Mouse (Mus musculus): Measurements from ENCODE around the gene Prep. TPM values are rescaled to one million over a fixed set of nuclear protein-coding genes. Genes with fewer than 3 reads are reported as not detected.

The Prep gene
- polyA plus RNA-seq (2015; fragmentation: Nextera tagmentation; extraction: Ambion mirVana) = 24.1 and 26.1 TPM in 2 replicates

GRCm38 (mm10) chr10:45066931-45067308, at the start of gene Prep:
TSS of gene Prep (plus strand) at chr10:45067203.
- peak within 1 kb of the TSS; percentile 84 for H3K27ac ChIP-seq (replicated peaks)
- 0 out of 2 replicates have a peak, but pooled peaks cover under 1% of the 10 kb centered on the region for H3K36me3 ChIP-seq
- peak within 1 kb of the TSS; percentile 91 for H3K9ac ChIP-seq (replicated peaks)
- peak within 1 kb of the TSS; percentile 71 for H3K4me2 ChIP-seq
- H3K4me1 ChIP-seq = peaks cover 33% of the 10 kb centered on the region
- peak within 1 kb of the TSS; percentile 98 for H3K4me3 ChIP-seq (replicated peaks)
- under 1% methylated on average over 16 of the region's 57 CpGs for WGBS
- peak; percentile 95 for ATAC-seq (ENCODE audit: low FRiP score)
- H3K9me3 ChIP-seq (replicated peaks) = no peaks in the 10 kb centered on the region
- H3K27me3 ChIP-seq (replicated peaks) = no peaks in the 10 kb centered on the region

DNA sequence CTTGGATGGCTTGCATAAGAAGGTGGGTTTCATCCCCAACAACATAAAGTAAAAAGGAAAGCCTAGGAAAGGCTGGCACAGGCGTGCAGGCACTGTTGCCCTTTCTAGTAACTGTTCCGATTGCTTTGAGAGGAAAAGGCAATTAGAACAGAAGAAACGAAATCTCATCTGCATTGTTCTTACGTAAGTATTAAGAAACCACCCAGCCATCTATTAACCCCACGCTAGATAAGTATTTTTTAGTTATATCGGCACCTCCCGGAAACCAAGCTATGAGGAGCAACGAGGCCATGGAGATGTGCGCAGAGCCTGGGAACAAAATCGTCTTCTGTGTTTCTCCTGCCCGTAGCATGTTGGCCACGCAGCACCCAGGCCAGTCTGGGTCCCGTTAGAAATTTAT, 49.7 kb upstream of the Prep start:
- no peaks in the 10 kb centered on the region for H3K27me3 ChIP-seq (replicated peaks)
- no peak overlapping the region for H3K27ac ChIP-seq (replicated peaks)
- H3K4me1 ChIP-seq = no peaks in the 10 kb centered on the region
- no peak overlapping the region for H3K9ac ChIP-seq (replicated peaks)
- no peak overlapping the region for H3K4me2 ChIP-seq
- no peaks in the 10 kb centered on the region for H3K36me3 ChIP-seq
- no peaks in the 10 kb centered on the region for H3K9me3 ChIP-seq (replicated peaks)
- WGBS = 94% methylated on average over 13 of the region's 13 CpGs
- no peak for ATAC-seq (ENCODE audit: low FRiP score)
- no peak overlapping the region for H3K4me3 ChIP-seq (replicated peaks)

DNA sequence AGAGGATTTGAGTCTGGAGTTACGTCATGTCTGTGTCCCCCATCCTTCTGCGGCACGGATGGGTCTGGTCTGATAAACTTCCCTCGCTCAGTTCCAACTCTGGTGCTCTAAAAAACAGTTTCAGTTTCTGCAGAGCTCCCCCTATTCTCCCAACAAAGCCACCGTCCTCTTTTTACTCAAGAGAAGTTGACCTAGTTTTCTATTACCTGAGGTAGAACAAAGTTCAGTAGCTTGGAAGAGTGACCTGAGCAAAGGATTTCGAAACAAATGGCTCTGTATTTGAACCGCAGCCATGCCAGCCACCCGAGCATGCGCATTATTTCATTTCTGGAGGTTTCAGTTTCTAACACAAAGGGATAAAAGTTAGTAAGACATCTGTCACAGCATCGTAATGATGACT, 49.2 kb upstream of the Prep start:
- Histone ChIP-seq H3K27ac (replicated peaks) (no peak overlapping the region), H3K4me1 (no peaks in the 10 kb centered on the region), H3K4me3 (replicated peaks) (no peak overlapping the region), H3K36me3 (no peaks in the 10 kb centered on the region), H3K27me3 (replicated peaks) (no peaks in the 10 kb centered on the region), H3K9ac (replicated peaks) (no peak overlapping the region), H3K4me2 (no peak overlapping the region), H3K9me3 (replicated peaks) (no peaks in the 10 kb centered on the region)
- no peak for ATAC-seq (ENCODE audit: low FRiP score)
- 91% methylated on average over 10 of the region's 10 CpGs for WGBS

DNA sequence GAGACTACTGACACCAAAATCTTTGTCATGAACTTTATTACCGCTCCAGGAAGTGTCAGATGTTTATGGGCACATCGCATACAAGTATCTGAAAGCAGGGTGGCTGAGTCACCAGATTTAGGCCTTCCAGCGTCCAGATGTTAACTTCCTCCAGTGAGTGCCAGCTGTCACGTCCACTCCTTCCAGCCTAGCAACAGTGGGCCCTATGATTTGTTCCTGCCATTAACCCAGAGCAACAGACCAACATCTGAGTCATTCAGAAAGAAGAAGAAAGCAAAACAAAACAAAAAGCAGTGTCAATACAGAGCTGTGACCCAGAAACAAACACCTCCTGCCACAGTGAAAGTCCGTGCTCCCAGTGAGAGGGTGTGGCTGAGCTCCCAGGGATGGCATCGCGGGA, 47.6 kb upstream of the Prep start:
- Histone ChIP-seq H3K4me2 (no peak overlapping the region), H3K9ac (replicated peaks) (no peak overlapping the region), H3K4me3 (replicated peaks) (no peak overlapping the region), H3K4me1 (no peaks in the 10 kb centered on the region), H3K36me3 (no peaks in the 10 kb centered on the region), H3K27me3 (replicated peaks) (no peaks in the 10 kb centered on the region), H3K9me3 (replicated peaks) (no peaks in the 10 kb centered on the region), H3K27ac (replicated peaks) (no peak overlapping the region)
- WGBS = 26% methylated on average over 7 of the region's 7 CpGs
- ATAC-seq (ENCODE audit: low FRiP score) = no peak

GRCm38 (mm10) chr10:45019849-45020248, 47.2 kb upstream of the Prep start:
- WGBS = 85% methylated on average over 10 of the region's 10 CpGs

DNA sequence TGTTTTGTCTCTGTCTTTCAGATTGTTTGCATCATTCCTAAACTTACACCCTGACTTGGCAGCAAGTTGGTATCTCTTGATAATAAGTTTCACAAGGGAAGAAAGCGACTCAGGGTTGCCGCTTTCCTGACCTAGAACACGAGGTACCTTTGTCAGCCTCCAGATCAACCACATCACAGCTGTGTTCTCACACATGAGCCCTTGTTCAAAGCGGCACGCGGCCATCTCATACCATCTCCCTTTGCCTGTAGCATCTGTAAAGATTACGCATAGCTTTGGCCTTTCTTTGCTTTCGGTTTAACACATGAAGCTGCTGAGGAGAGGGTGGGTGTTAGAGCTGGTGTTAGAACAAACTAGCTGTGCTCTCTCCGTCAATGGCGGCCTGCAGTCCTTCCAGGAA, 46.7 kb upstream of the Prep start:
- H3K4me1 ChIP-seq = peaks cover 2% of the 10 kb centered on the region; the same call in 1 of the 2 replicates
- ATAC-seq (ENCODE audit: low FRiP score) = no peak
- H3K9ac ChIP-seq (replicated peaks) = no peak overlapping the region
- no peak overlapping the region for H3K27ac ChIP-seq (replicated peaks)
- no peak overlapping the region for H3K4me3 ChIP-seq (replicated peaks)
- H3K36me3 ChIP-seq = no peaks in the 10 kb centered on the region
- no peaks in the 10 kb centered on the region for H3K27me3 ChIP-seq (replicated peaks)
- no peaks in the 10 kb centered on the region for H3K9me3 ChIP-seq (replicated peaks)
- no peak overlapping the region for H3K4me2 ChIP-seq
- 90% methylated on average over 10 of the region's 10 CpGs for WGBS

More at GRCm38 (mm10) chr10:45019849-45020248, 47.2 kb upstream of the Prep start:
- Histone ChIP-seq H3K36me3 (no peaks in the 10 kb centered on the region), H3K4me1 (no peaks in the 10 kb centered on the region), H3K9me3 (replicated peaks) (no peaks in the 10 kb centered on the region), H3K27me3 (replicated peaks) (no peaks in the 10 kb centered on the region), H3K4me3 (replicated peaks) (no peak overlapping the region), H3K27ac (replicated peaks) (no peak overlapping the region), H3K9ac (replicated peaks) (no peak overlapping the region), H3K4me2 (no peak overlapping the region)
- ATAC-seq (ENCODE audit: low FRiP score) = no peak

- WGBS = 21% methylated on average over 4 of the region's 4 CpGs
- Histone ChIP-seq H3K27ac (replicated peaks) (no peak overlapping the region), H3K9me3 (replicated peaks) (no peaks in the 10 kb centered on the region), H3K4me3 (replicated peaks) (no peak overlapping the region), H3K36me3 (no peaks in the 10 kb centered on the region), H3K9ac (replicated peaks) (no peak overlapping the region), H3K4me2 (no peak overlapping the region), H3K27me3 (replicated peaks) (no peaks in the 10 kb centered on the region), H3K4me1 (peaks cover 3% of the 10 kb centered on the region; the same call in 1 of the 2 replicates)
- ATAC-seq (ENCODE audit: low FRiP score) = no peak
Observed at GRCm38 (mm10) chr10:45025184-45025583, 41.8 kb upstream of the Prep start.

DNA sequence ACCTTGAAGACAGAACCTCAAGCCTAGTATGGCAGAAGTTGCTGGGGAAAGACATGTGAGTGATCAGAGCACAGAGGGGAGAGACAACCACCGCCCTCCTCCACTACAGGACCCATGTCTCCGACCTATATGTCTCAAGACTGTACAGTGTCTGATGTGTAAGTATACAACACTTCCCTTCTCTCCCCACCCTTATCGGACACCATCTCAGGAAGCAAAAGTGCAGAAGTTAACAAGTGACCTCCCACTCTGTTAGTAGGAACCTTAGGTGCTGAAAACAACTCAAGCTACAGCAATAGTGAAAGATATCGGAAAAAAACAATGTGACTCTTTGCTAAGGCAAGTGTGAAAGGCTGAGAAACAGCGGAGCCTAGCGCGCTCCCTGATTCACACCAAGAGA, 40.1 kb upstream of the Prep start:
- H3K36me3 ChIP-seq = no peaks in the 10 kb centered on the region
- H3K4me1 ChIP-seq = peaks cover 3% of the 10 kb centered on the region; the same call in 1 of the 2 replicates
- WGBS = 97% methylated on average over 7 of the region's 7 CpGs
- ATAC-seq (ENCODE audit: low FRiP score) = no peak
- H3K9ac ChIP-seq (replicated peaks) = no peak overlapping the region
- no peaks in the 10 kb centered on the region for H3K27me3 ChIP-seq (replicated peaks)
- no peaks in the 10 kb centered on the region for H3K9me3 ChIP-seq (replicated peaks)
- no peak overlapping the region for H3K27ac ChIP-seq (replicated peaks)
- no peak overlapping the region for H3K4me2 ChIP-seq
- no peak overlapping the region for H3K4me3 ChIP-seq (replicated peaks)

- no peak overlapping the region for H3K27ac ChIP-seq (replicated peaks)
- no peaks in the 10 kb centered on the region for H3K9me3 ChIP-seq (replicated peaks)
- H3K4me2 ChIP-seq = peak overlapping the region; percentile 25
- peak; percentile 55; the same call in 1 of the 2 replicates for ATAC-seq (ENCODE audit: low FRiP score)
- no peak overlapping the region for H3K9ac ChIP-seq (replicated peaks)
- no peak overlapping the region for H3K4me3 ChIP-seq (replicated peaks)
- H3K36me3 ChIP-seq = no peaks in the 10 kb centered on the region
- H3K27me3 ChIP-seq (replicated peaks) = 0 out of 2 replicates have a peak, but pooled peaks cover 3% of the 10 kb centered on the region
- 25% methylated on average over 12 of the region's 12 CpGs for WGBS
- no peaks in the 10 kb centered on the region; the same call in 1 of the 2 replicates for H3K4me1 ChIP-seq
Observed at GRCm38 (mm10) chr10:45045268-45045928, 21.6 kb upstream of the Prep start.

DNA sequence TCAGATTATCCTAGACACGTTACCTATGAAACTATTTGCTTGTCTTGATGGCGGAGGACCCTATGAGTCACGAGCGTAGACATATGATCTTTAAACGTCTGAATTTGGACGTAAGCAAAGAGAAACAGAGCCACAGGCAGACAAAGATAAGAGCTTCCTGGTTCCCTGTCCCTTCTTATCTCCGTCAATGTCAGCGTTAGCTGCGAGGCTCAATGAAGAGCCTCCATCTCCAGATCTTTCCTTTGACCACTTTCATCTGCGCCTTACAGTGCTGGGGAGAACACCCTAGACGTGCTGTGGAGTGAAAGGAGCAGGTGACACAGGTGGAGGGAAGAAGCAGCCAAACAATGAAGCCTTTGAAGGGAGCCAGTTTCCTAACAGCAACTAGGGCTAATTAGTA, 18.8 kb upstream of the Prep start:
- Histone ChIP-seq H3K27me3 (replicated peaks) (0 out of 2 replicates have a peak, but pooled peaks cover 3% of the 10 kb centered on the region), H3K4me2 (no peak overlapping the region), H3K4me1 (no peaks in the 10 kb centered on the region; the same call in 1 of the 2 replicates), H3K9me3 (replicated peaks) (no peaks in the 10 kb centered on the region), H3K9ac (replicated peaks) (no peak overlapping the region), H3K4me3 (replicated peaks) (no peak overlapping the region), H3K36me3 (no peaks in the 10 kb centered on the region), H3K27ac (replicated peaks) (no peak overlapping the region)
- 80% methylated on average over 11 of the region's 11 CpGs for WGBS
- no peak for ATAC-seq (ENCODE audit: low FRiP score)

DNA sequence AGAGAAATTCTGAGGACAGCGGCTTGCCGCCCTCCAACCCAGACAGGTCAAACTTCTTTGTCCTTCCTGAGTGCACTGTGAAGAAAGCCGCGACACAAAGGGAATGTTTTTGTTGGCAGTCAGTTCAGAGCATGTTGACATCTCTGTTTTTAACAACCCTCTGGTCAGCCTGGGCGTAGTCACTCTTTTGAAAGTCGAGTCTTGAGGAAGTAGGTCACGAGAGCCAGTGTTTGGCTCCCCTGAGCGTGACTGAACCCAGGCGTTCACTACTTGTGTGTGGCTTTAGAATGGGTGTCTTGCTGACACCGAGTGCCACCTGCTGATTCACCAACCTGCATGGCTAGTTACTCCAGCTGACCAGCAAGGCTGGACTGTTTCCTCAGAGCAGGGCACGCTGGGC, 18.4 kb upstream of the Prep start:
- Histone ChIP-seq H3K27ac (replicated peaks) (no peak overlapping the region), H3K4me2 (no peak overlapping the region), H3K4me1 (no peaks in the 10 kb centered on the region; the same call in 1 of the 2 replicates), H3K36me3 (no peaks in the 10 kb centered on the region), H3K27me3 (replicated peaks) (0 out of 2 replicates have a peak, but pooled peaks cover 3% of the 10 kb centered on the region), H3K9me3 (replicated peaks) (no peaks in the 10 kb centered on the region), H3K9ac (replicated peaks) (no peak overlapping the region), H3K4me3 (replicated peaks) (no peak overlapping the region)
- ATAC-seq (ENCODE audit: low FRiP score) = no peak
- 51% methylated on average over 11 of the region's 11 CpGs for WGBS

GRCm38 (mm10) chr10:45051125-45051744, 15.8 kb upstream of the Prep start:
- Histone ChIP-seq H3K9ac (replicated peaks) (no peak overlapping the region), H3K9me3 (replicated peaks) (no peaks in the 10 kb centered on the region)

More at GRCm38 (mm10) chr10:45051125-45051744, 15.8 kb upstream of the Prep start:
- Histone ChIP-seq H3K27me3 (replicated peaks) (no peaks in the 10 kb centered on the region), H3K4me2 (no peak overlapping the region), H3K4me3 (replicated peaks) (no peak overlapping the region), H3K4me1 (no peaks in the 10 kb centered on the region; the same call in 1 of the 2 replicates), H3K27ac (replicated peaks) (no peak overlapping the region), H3K36me3 (no peaks in the 10 kb centered on the region)
- 58% methylated on average over 11 of the region's 11 CpGs for WGBS
- peak; percentile 28; the same call in 1 of the 2 replicates for ATAC-seq (ENCODE audit: low FRiP score)

Measured in neural tube, embryonic 15.5 days (tissue).